Mouse (Mus musculus): ENCODE results near the gene Guca2a.

GRCm38 (mm10) chr4:119634908-119635660 is 2.4 kb upstream of the Guca2a start:
- TF ChIP-seq POLR2A (IDR thresholded peaks at IDR 0.05; ENCODE audit: borderline replicate concordance, control insufficient read depth, low read depth, low read length), result no peak
- TF ChIP-seq CTCF (IDR thresholded peaks at IDR 0.05; ENCODE audit: control insufficient read depth, insufficient read depth, low read length), result no peak

All from bone marrow, adult 2 months (tissue).